Mouse (Mus musculus) kidney, adult 2 months (tissue): ENCODE results near the gene Zkscan5. TPM values are rescaled to one million over a fixed set of nuclear protein-coding genes. Genes with fewer than 3 reads are reported as not detected.
"Not testable (repeated sequence)": the region's sequence is repeated elsewhere in the genome, so short reads cannot be mapped to it uniquely, and the experiment has no call there.

ENCODE experiments used
- DNase-seq: peaks from one replicate; pipeline ENCODE4 v3.0.0; 2021
- H3K27ac ChIP-seq: fragments of 200-500 bp; 2 replicates; pipeline ENCODE4 v1.5.1; 2012; ENCODE audit warnings: low read depth, low read length, control low read depth, inconsistent platforms; ENCODE audit not compliant: insufficient read depth
- H3K27me3 ChIP-seq: fragments of 200-500 bp; replicated peaks from 2 replicates; pipeline ENCODE4 v1.6.1; 2012; ENCODE audit warnings: mild to moderate bottlenecking, moderate library complexity, low read length, inconsistent platforms; ENCODE audit not compliant: control insufficient read depth, insufficient read depth
- H3K36me3 ChIP-seq: fragments of 200-500 bp; 2 replicates; pipeline ENCODE4 v1.6.1; 2012; ENCODE audit warnings: mild to moderate bottlenecking, moderate library complexity, low read length, inconsistent platforms; ENCODE audit not compliant: control insufficient read depth, insufficient read depth
- H3K4me1 ChIP-seq: fragments of 200-500 bp; 2 replicates; pipeline ENCODE4 v1.6.1; 2011; ENCODE audit warnings: low read length; ENCODE audit not compliant: control insufficient read depth, insufficient read depth
- H3K4me3 ChIP-seq: fragments of 200-500 bp; 2 replicates; pipeline ENCODE4 v1.5.1; 2011; ENCODE audit warnings: mild to moderate bottlenecking, low read depth, low read length, control low read depth; ENCODE audit not compliant: insufficient read depth
- CTCF ChIP-seq: fragments of 200-500 bp; conservative IDR thresholded peaks from 2 replicates; pipeline ENCODE4 v1.5.1; 2011; ENCODE audit warnings: low read depth, mild to moderate bottlenecking, control low read depth, low read length, moderate library complexity, mixed read lengths; ENCODE audit not compliant: insufficient read depth, insufficient read length
- POLR2A ChIP-seq: fragments of 200-500 bp; IDR thresholded peaks from one replicate; pipeline ENCODE4 v1.6.1; 2011; ENCODE audit warnings: low read depth, low read length, control low read depth
- WGBS: fragments of 180-500 bp; shearing (Covaris S2); methylation state at CpG from one replicate; pipeline ENCODE4 v1.1.7; 2018; 5-methylcytosine and 5-hydroxymethylcytosine counted together
- polyA plus RNA-seq: library from polyadenylated mRNA; depleted of rRNA; stranded (reverse); fragments of >200 nt; gene quantifications from 2 replicates; pipeline ENCODE4 v1.2.3, GENCODE M21; 2012; rRNA removed

Zkscan5 gene
- polyA plus RNA-seq, 1 experiment, result 5.8 TPM

DNA sequence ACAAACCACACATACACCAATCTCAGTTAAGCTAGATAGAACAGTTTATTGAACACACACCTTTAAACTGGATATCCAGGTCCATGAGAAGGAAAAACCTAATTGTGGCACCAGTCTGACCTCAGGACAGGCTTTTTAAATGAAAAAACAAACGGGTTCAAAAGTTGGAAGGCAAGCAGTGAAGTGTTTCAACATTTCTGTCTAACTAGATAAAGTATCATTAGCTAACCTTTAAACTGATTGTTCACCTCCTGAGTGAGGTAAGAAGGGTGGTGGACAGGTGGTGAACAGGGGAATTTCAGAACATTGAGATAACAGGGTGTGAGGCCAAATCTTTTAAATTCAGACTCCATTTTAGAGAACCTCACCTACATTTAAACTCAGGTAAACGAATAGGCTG lies 22.1 kb downstream of the Zkscan5 start:
- H3K36me3 ChIP-seq, result no peaks in the 10 kb centered on the region
- H3K4me1 ChIP-seq, result peaks cover 11% of the 10 kb centered on the region; the same call in 1 of the 2 replicates
- whole genome bisulfite sequencing, result 49% methylated on average over 2 of the region's 2 CpGs
- TF ChIP-seq CTCF (no peak), POLR2A (no peak)
- no peak overlapping the region for H3K4me3 ChIP-seq
- peak; percentile 48 for DNase-seq
- H3K27me3 ChIP-seq, result no peaks in the 10 kb centered on the region
- no peak overlapping the region for H3K27ac ChIP-seq

DNA sequence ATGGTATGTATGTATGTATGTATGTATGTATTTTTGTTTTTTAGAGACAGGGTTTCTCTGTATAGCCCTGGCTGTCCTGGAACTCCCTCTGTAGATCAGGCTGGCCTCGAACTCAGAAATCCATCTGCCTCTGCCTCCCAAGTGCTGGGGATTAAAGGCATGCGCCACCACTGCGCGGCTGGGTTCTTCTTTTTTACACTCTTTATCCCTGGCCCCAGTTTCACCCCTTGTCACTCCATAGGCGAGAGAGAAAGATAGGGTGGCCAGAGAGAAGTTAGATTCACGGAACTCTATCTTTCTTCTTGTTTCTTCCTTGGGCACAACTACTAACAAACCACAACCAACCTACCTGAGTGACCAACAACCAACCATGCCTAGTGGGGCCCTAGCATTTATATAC lies 24.9 kb downstream of the Zkscan5 start:
- H3K4me1 ChIP-seq, result peaks cover 16% of the 10 kb centered on the region; the same call in 1 of the 2 replicates
- not testable (repeated sequence) for H3K27me3 ChIP-seq, H3K4me3 ChIP-seq, H3K36me3 ChIP-seq, DNase-seq, H3K27ac ChIP-seq
- 85% methylated on average over 6 of the region's 6 CpGs for WGBS

DNA sequence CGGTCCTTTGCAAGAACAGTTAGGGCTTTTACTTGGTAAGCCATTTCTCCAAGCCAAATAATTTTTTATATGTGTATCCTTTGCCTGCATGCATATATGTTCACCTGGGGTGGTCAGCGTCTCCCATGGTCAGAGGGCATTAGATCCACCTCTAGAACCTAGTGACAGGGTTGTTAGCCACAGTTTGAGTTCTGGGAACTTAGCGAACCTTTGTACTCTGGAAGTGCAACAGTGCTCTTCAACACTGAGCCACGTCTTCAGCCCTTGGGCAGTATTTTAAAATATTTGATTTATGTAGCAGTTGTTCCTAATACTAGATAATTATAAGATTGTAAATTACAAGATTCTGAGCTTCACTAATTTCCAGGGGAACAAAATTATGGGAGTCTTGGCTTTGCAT lies 26.3 kb downstream of the Zkscan5 start:
- H3K4me1 ChIP-seq, result peaks cover 16% of the 10 kb centered on the region; the same call in 1 of the 2 replicates
- H3K4me3 ChIP-seq, result no peak overlapping the region

DNA sequence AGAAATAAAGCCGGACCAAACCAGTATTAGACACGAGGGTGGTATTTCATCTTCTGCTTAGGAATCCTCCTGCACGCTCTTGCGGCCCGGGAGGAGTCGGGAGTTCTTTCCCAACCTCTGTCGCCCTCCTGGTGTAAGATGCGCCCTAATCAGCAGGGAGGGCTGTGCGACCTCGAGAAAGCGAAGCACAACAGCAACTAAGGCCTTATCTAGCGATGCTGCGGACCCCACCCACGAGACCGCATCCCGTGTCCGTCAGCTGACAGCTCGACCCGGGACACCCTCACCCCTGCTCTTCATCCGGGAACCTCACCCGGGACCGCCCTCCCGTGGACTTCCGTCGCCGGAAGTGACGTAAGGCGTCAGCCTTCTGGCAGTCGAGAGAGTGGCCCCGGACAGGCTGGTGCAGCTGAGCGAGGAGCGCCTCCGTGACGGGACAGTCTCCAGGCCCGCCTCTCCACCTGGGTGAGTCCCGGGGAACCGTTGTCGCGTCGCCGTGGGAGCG lies 27.1 kb downstream of the Zkscan5 start, which contains the start of gene Zfp655:
Gene Zfp655 (plus strand): TSS at position 349 of the 505 bp plus-strand sequence.
- Histone ChIP-seq H3K27ac (peak within 1 kb of the TSS; percentile 97), H3K27me3 (no peaks in the 10 kb centered on the region), H3K4me3 (peak within 1 kb of the TSS; percentile 75), H3K4me1 (peaks cover 12% of the 10 kb centered on the region; the same call in 1 of the 2 replicates), H3K36me3 (peaks cover 6% of the 10 kb centered on the region; the same call in 1 of the 2 replicates)
- TF ChIP-seq CTCF, result no peak
- peak; percentile 98 for TF ChIP-seq POLR2A
- under 1% methylated on average over 42 of the region's 42 CpGs for WGBS
- DNase-seq, result peak; percentile 99

More for the DNA sequence above, 26.3 kb downstream of the Zkscan5 start:
- DNase-seq, result peak; percentile 83
- no peak for TF ChIP-seq CTCF
- TF ChIP-seq POLR2A, result no peak
- 67% methylated on average over 4 of the region's 4 CpGs for WGBS
- no peaks in the 10 kb centered on the region for H3K27me3 ChIP-seq
- H3K27ac ChIP-seq, result peak overlapping the region; percentile 97
- peaks cover 6% of the 10 kb centered on the region; the same call in 1 of the 2 replicates for H3K36me3 ChIP-seq

DNA sequence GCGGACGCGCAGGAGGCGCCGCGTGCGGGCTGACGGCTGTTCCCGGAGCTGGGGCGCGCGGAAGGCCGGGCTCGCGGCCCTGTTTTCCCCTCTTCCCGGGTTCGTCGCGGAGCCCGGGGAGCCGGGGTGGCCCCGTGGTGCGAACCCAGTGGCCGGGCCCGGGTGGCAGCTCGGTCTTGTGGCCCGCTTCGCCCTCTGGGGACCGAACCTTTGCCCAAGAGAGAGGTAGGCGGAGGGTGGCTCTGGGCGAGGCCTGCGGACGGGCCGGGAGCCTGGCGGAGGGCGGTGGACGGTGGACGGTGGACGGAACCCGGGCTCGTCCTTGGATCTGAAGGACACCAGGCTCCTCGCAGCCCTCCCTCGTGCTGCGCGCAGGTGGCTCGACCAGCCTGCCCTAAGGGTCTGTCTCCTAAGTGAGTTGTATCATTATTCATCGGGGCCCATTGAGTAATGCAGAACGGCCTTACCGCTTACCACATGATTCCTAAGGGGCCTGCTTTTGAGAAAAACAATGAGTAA lies 27.6 kb downstream of the Zkscan5 start:
- Histone ChIP-seq H3K27ac (peak overlapping the region; percentile 55), H3K4me1 (peaks cover 9% of the 10 kb centered on the region; the same call in 1 of the 2 replicates), H3K27me3 (no peaks in the 10 kb centered on the region), H3K4me3 (peak overlapping the region; percentile 75), H3K36me3 (peaks cover 7% of the 10 kb centered on the region; the same call in 1 of the 2 replicates)
- under 1% methylated on average over 49 of the region's 49 CpGs for WGBS
- TF ChIP-seq POLR2A, result no peak
- TF ChIP-seq CTCF, result no peak
- DNase-seq, result no peak

DNA sequence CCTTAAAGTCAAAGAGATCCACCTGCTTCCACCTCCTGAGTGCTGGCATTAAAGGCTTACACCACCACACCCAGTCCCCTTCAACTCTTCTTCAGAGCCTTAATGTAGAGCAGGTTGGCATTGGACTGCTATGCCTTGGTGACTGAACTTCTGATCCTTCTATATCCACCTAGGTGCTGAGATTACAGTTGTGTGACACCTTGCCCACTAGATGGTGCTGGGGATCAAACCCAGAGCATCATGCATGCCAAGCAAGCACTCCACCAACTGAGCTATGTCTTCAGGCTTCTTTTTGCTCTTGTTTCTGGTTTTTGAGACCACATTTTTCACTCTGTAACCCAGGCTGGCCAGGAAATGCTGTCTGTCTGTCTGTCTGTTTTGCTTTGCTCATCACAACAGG lies 30.3 kb downstream of the Zkscan5 start:
- peak; percentile 70 for TF ChIP-seq CTCF
- no peak for TF ChIP-seq POLR2A
- H3K27ac ChIP-seq, result no peak overlapping the region
- H3K4me3 ChIP-seq, result no peak overlapping the region
- H3K4me1 ChIP-seq, result peaks cover 9% of the 10 kb centered on the region; the same call in 1 of the 2 replicates
- peaks cover 12% of the 10 kb centered on the region for H3K36me3 ChIP-seq
- DNase-seq, result peak; percentile 55
- no peaks in the 10 kb centered on the region for H3K27me3 ChIP-seq

DNA sequence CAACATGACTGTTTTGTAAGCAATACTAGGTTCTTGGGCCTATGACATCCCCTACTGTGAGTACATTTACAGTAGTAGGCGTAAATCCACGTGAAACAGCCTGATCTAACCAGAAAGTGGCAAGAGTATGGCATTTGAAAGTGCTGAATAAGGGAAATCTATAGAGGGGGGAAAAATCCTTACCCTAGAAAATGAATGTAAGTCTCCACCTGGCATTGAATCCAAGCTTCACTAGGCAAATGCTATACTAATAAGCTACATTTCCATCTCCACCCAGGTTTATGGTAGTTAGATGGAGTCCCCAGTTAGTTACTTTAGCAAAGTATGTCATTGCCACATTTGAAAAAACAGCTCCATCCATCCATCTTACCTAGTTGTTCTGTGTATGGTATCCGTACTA lies 45.2 kb downstream of the Zkscan5 start:
- H3K36me3 ChIP-seq, result peaks cover 7% of the 10 kb centered on the region
- no peaks in the 10 kb centered on the region for H3K4me1 ChIP-seq
- TF ChIP-seq POLR2A, result no peak
- no peak for TF ChIP-seq CTCF
- DNase-seq, result no peak
- 95% methylated on average over 3 of the region's 3 CpGs for WGBS
- no peak overlapping the region for H3K4me3 ChIP-seq
- H3K27me3 ChIP-seq, result no peaks in the 10 kb centered on the region
- H3K27ac ChIP-seq, result no peak overlapping the region

Other genes with a start within 250 kb of the Zkscan5 start
- gene Smurf1, start 238.7 kb upstream of the Zkscan5 start, polyA plus RNA-seq, result 14.4 and 16.1 TPM in 2 replicates
- gene Gm4871, start 171.8 kb upstream of the Zkscan5 start, polyA plus RNA-seq, result not detected in 2 replicates
- gene 1700018F24Rik, start 161.6 kb upstream of the Zkscan5 start, polyA plus RNA-seq, result not detected in 2 replicates
- gene Arpc1a, start 120.7 kb upstream of the Zkscan5 start, polyA plus RNA-seq, result 123 and 141 TPM in 2 replicates
- not detected in 2 replicates for gene Kpna7, start 120.5 kb upstream of the Zkscan5 start, polyA plus RNA-seq
- gene Arpc1b, start 90.3 kb upstream of the Zkscan5 start, polyA plus RNA-seq, result 184 and 193 TPM in 2 replicates
- 20.1 and 25.6 TPM in 2 replicates for gene Pdap1, start 64.3 kb upstream of the Zkscan5 start, polyA plus RNA-seq
- gene Bud31, start 64.2 kb upstream of the Zkscan5 start, polyA plus RNA-seq, result 71.5 and 84.1 TPM in 2 replicates
- gene Ptcd1, start 37.5 kb upstream of the Zkscan5 start, polyA plus RNA-seq, result 15.3 and 16.5 TPM in 2 replicates
- gene Cpsf4, start 37.3 kb upstream of the Zkscan5 start, polyA plus RNA-seq, result 19.2 and 19.9 TPM in 2 replicates
- gene Atp5j2, start 12.5 kb upstream of the Zkscan5 start, polyA plus RNA-seq, result 346 and 489 TPM in 2 replicates
- gene Zkscan14, start 2.7 kb upstream of the Zkscan5 start, polyA plus RNA-seq, result 3.8 and 3.9 TPM in 2 replicates
- gene Zfp655, start 27.2 kb downstream of the Zkscan5 start, polyA plus RNA-seq, result 15.5 and 18.4 TPM in 2 replicates
- gene Zscan25, start 75.9 kb downstream of the Zkscan5 start, polyA plus RNA-seq, result 11.0 and 12.5 TPM in 2 replicates
- gene Cyp3a57, start 140.7 kb downstream of the Zkscan5 start, polyA plus RNA-seq, result not detected in 2 replicates